Mouse (Mus musculus): ENCODE data around the gene Sdk2.

Sdk2 gene

DNA sequence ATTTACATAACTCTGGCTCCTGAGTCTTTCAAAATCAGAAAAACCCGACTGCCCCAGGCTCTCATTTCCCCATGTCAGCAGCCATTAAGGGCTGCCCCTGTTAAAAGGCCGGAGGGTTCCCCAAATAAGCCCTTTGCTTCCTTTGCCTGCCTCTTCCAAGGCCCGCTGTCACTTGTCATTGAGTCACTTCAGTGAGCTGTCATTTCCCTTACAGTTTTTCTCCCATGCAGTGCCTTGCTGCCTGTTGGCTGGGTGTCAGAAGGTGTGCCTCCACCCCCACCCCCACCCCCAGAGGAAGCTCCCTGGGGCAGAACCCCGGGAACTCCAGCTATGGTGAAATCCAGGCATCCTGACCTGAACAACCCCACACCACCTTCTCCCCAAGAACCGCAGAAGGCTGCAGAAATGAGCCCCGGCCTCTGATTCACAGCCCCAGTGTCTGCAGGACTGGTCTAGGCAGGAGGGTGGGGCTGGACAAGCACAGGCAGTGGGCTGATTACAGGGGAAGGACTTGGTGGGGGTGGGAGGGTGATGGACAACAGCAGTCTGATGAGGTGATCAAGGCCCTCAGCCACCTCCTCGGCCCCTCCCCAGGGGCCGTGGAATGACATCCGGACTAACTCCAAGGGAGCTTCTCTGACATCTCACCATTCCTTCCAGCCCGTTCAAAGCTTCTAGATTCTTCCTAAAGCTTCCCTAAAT is 300.4 kb downstream of the Sdk2 start:
- DNase-seq (ENCODE audit: low read depth): no peak

DNA sequence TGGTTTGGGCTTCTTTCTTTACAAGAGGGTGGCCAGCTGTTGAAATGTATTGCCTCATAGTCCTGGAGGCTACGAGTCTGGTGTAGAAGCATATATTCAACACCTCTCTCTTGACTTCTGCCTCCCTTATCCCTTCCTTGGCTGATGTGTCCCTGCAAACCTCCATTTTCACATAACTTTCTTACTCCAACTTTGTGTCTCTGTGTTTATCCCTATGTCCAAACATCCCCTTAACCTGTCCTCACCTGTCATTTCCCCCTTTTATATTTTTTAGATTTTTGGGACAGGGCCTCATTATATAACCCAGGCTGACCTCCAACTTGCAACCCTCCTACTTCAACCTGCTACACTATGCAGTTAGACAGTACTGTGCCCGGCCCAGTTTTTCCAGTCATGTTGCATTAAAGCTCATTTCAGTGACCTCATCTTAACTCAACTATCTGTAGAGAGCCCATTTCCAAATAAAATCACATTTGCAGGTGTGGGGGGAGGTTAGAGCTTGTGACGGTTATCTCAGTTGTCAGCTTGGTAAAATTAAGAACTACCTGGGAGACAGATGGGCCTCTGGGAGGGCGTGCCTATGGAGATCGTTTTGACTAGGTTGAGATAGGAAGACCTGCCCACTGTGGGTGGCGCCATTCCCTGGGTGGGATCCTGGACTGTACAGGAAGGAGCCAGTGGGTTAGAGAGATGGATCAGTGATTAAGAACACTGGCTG is 302.6 kb downstream of the Sdk2 start:
- DNase-seq (ENCODE audit: low read depth): no peak

- no peak for DNase-seq (ENCODE audit: low read depth)
These were observed 303.4 kb downstream of the Sdk2 start for GRCm38 (mm10) chr11:113763449-113763848.

DNA sequence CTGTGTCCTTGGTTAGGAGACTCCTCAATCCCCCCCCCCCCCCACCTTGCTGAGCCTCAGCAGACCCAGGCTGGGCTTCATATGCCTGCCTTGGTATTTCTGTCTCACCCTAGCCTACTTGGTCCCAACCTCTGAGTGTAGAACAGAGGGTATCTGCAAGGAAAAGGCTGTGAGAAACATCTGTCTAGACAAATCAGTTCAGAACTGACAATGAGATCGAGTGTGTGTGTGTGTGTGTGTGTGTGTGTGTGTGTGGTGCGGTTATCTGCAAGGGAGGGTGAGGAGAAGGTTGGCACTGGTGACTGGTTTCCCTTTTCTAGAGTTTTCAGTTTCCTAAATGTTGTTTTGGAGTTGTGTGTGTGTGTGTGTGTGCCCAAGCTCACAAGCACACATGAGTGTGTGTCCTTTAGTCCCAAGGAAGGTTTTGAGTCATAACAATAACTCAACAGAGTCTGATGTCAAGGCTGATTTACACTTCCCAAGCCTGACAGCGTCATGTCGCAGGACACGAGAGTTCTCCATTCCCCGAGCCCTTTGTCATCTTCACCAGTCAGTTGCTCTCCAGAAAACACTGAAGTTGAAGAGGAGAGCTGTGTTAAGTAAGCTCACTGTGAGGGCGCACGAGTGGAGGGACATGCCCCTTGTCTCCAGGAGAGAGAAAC is 304.6 kb downstream of the Sdk2 start:
- no peak for DNase-seq (ENCODE audit: low read depth)

DNA sequence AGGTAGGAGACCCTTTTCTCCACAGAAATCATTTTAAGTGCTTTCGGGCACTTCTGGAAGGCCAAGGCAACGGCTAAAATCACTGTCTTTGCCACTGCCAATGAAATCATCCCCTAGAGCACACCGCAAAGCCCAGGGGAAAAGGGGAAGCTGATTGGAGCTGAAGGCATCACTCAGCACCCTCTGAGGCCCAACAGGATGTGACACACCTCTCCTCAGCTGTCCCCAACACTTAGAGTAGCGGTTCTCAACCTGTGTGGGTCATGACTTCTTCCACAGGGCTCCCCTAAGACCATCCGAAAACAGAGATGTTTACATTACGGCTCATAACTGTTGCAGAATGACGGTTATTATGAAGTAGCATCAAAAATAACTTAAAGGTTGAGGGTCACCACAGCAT is 305.2 kb downstream of the Sdk2 start:
- DNase-seq (ENCODE audit: low read depth): no peak

DNA sequence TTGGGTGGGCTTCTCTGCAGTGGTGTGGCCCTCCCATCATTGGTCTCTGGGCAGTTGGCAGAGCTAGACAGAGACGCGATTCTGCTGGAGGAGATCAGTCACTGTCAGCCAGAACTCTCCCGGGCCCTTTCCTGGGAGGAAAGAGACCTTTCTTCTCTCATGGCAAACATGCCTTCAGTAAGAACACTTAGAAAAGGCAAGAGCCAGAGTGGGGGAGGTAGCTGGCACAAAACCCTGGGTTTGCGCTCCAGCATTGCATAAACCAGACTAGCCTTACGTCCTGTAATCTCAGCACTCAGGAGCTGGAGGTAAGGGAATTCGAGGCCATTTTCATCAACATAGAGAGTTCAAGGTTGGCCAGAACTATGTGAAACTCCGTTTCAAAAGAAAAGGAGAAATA is 306.4 kb downstream of the Sdk2 start:
- DNase-seq (ENCODE audit: low read depth): no peak

- no peak for DNase-seq (ENCODE audit: low read depth)
These were observed 308.0 kb downstream of the Sdk2 start for GRCm38 (mm10) chr11:113758851-113759250.

- DNase-seq (ENCODE audit: low read depth): no peak
These were observed 310.3 kb downstream of the Sdk2 start for GRCm38 (mm10) chr11:113756578-113756977.

GRCm38 (mm10) chr11:113755878-113756277 is 311.0 kb downstream of the Sdk2 start:
- DNase-seq (ENCODE audit: low read depth): no peak

DNA sequence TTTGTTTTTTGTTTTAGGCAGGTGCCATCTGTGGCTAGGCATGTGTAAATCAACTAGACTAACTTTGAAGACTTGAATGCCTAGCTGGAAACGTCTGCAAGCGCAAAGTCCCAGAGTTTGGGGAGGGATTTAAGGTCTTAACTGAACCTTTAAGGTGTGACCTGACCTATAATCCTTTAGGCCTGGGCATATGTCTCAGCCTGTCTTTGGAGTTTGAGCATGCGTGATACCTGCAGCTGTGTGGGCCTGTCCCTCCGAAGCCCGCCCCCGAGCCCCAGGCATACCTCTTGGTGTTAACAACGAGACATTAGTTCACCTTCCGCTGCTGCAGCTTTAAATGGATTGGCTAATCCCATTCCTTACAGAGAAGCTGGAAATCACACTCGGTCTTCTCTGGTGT is 312.0 kb downstream of the Sdk2 start:
- DNase-seq (ENCODE audit: low read depth): no peak

DNA sequence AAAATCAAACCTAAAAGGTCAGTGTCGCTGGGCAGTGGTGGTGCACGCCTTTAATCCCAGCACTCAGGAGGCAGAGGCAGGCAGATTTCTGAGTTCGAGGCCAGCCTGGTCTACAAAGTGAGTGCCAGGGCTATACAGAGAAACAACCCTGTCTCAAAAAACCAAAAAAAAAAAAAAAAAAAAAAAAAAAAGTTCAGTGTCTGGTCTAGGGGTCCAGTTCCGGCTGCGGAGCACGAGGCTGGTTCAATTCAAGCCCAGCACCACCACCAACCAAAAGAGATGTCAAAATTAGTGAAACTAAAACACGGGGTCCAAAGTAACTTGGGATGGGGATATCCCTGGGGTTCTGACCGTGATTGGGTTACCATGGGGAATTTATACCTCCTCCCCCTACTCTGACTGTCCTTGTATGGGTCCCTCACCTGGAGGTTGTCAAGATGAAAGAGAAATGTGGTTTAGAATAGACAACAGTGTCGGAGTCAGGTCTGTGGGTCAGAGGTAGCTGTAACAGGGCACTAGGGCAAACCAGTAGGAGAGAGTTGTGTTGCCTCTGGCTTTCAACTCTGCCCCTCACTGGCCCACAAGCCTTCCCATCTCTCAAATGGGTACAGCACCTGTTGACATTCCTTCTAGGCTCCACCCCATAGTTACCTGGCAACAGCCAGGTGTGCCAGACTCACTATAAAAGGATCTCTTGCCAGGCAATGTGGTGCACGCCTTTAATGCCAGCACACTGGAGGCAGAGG is 314.0 kb downstream of the Sdk2 start:
- DNase-seq (ENCODE audit: low read depth): no peak

- DNase-seq (ENCODE audit: low read depth): no peak
These were observed 314.6 kb downstream of the Sdk2 start for GRCm38 (mm10) chr11:113752158-113752661.

GRCm38 (mm10) chr11:113751484-113752084 is 315.3 kb downstream of the Sdk2 start, which contains the start of gene Cdc42ep4:
Gene Cdc42ep4 (minus strand): TSS chr11:113751881.
- peak; percentile 85 for DNase-seq (ENCODE audit: low read depth)

DNA sequence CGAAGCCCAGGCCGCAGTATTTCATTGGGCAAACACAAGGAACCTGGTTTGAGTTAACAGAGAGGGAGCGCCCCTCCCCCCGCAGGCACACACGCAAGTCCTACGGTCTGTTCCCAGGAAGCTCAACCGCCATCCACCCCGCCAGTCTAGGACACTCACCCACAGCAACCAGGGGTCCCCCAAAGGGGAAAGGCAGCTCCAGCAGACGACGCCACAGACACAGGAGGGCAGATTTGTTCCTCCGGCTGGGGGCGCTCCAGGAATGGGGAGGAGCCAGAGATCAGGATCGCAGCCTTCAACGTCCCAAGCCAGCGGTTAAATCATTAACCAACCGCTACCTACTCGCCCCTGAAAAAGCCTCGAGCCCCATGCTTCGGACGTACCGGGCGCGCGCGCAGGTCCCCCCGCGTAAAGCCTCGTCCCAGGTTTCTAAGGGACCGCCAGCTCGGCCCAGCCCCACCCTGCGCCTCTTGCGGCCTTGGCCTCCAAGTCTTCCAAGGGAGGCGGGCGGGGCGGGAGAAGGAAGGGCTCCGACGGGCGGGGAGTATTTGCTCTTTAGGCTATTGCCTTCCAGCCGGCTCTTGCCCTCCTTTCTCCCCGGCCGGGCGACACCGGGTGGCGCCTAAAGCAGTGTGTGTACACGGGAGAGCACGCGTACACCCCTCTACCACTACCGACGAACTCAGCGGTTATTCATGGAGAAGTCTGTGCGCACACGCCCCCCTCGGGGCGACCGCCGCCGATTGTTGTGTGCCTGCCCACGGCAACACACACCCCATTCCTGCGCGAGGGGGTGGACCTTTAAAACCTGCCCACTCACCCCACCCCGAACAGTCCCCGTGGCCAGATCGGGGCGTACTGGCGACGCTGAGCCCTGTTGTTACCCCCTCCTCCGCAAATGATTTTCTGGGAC is 316.0 kb downstream of the Sdk2 start:
- DNase-seq (ENCODE audit: low read depth): peak; percentile 73

DNA sequence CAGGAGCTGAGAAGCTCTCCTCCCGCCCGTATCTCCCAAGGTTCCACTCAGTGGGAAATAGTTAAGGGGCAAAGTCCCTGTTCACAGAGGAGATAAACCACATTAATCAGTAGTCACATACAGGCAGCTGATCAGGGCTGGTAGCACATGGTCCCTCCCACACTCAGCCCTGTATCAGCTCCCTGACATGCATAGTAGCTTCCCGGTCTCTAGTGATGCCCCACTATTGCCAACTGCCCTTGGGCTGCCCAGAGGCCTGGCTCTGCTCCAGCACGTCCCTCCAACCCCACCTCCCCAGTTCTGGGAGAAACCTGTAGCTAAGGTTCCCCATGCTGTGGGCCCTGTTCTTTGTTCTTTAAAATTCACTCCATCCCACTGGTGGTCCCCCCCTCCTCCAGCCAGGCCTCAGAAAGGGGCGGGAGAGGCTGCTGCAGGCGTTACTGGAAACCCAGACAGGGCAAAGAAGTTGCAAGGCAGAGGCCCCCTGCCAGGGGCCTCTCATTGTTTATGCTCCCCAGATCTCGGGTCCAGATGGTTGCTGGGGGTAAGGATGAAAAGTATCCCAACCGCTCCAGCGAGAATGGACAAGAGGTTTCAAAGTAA is 317.0 kb downstream of the Sdk2 start:
- DNase-seq (ENCODE audit: low read depth): no peak

GRCm38 (mm10) chr11:113748797-113749521 is 317.9 kb downstream of the Sdk2 start:
- no peak for DNase-seq (ENCODE audit: low read depth)

- DNase-seq (ENCODE audit: low read depth): no peak
These were observed 319.0 kb downstream of the Sdk2 start for GRCm38 (mm10) chr11:113747725-113748380.

- DNase-seq (ENCODE audit: low read depth): no peak
These were observed 319.8 kb downstream of the Sdk2 start for GRCm38 (mm10) chr11:113747056-113747455.

DNA sequence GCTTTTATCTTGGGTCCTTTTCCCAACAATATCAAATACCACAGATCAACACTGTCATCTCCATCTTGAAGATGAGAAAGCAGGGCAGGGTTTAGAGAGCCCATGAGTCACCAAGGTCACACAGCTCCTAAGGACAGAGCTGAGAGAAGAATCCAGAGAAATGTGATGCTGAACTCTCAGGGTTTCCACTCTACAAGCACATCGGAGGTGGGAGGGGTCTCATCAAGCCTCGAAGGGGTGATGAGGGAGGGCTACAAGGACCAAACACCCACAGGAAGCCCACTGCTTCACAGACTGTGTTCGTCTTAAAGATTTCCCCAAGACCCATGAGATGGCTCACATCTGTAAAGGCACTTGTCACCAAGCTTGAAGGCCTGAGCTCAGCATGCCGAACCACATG is 320.9 kb downstream of the Sdk2 start:
- no peak for DNase-seq (ENCODE audit: low read depth)
